Mouse (Mus musculus) lung, postnatal 25 days (tissue): ENCODE results near the gene Acta2.

Experiments used
- DNase-seq: peaks from one replicate; pipeline ENCODE4 v3.0.0; 2022; ENCODE audit warnings: low spot score

Gene Acta2

GRCm38 (mm10) chr19:34270106-34270726 lies 14.8 kb upstream of the Acta2 start:
- DNase-seq = peak; percentile 59

GRCm38 (mm10) chr19:34268991-34269390 lies 13.6 kb upstream of the Acta2 start:
- DNase-seq = no peak

DNA sequence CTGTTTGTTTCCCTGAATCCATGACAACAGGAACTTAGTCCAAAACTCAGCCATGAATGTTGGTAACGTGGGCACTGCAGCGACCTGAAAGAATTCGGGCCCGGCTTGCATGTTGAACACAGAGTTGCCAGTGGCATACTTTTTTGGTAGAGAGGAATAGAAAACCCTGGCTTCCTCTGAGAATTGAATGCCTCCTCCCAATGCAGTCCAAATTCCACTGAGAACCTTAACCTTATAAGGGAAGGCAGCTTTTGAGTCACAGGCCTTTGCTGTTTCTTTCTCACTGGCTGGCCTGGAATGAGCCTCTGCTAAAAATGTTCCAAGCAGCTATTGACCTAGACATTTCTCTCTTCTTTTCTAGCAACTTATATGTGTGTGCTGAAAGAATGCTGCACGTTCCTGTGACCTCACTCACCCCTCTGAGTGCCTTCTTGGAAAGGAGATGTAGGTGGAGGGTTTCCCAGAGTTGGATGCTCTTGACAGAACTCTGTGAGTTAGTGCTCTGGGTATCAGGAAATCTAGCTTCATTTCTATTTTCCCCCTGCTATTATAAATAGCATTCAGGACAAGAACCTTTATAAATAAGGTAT lies 10.3 kb upstream of the Acta2 start:
- DNase-seq = peak; percentile 36

DNA sequence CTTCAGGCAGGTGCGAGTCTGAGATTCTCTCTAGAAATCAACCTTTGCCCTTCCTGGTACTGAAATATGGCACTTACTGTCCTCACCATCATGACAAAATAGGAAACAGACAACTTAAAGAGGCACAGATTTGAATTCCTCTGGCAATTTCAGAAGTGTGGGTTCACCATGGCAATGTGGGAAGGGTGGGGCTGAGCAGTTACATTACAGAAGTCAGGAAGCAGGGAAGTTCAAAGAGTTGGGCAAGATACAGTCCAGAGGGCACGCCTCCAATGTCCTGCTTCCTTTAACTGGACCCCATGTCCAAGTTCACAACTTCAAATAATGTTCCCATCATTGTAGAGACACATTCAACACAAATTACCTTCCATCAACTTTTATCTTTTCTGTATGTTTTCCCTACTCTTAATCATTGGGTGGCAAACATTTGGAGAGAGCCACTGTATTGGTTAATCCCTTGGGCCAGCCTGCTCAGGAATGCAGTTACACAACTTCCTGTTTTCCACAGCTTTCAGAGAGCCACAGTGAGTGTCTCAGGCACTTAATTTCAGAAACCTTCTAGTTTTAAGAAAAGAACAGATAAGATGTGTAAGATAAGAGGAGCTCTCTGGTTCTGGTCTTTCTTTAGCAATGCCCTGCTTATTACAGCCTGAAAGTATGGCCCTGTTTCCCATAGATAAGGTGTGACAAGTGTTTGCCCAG lies 7.0 kb upstream of the Acta2 start:
- peak; percentile 47 for DNase-seq

DNA sequence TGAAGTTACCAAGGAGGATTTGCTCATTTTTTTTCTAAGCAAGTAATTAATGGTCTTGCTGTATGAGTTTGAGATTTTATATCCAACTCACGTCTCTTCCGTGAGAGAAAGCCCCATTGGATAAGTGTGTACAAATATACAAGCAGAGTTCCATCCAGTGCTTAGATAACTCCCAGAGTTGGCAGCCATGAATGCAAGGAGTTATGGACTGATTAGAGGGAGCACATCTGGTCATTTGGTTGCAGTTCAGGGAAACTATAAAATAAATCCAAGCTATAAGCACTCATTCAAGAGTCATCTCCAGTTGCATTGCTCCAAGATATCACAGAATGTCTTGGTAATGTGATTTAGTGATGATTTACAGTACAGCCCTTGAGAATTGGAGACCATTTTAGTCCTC lies 1.5 kb upstream of the Acta2 start:
- DNase-seq = no peak

GRCm38 (mm10) chr19:34256149-34256548 lies 759 bp upstream of the Acta2 start:
- no peak for DNase-seq

GRCm38 (mm10) chr19:34254101-34254879 lies 1.1 kb downstream of the Acta2 start:
- peak; percentile 44 for DNase-seq

- DNase-seq = no peak
Observed at GRCm38 (mm10) chr19:34252450-34252849, 2.9 kb downstream of the Acta2 start.

GRCm38 (mm10) chr19:34251900-34252299 lies 3.5 kb downstream of the Acta2 start:
- DNase-seq = no peak

DNA sequence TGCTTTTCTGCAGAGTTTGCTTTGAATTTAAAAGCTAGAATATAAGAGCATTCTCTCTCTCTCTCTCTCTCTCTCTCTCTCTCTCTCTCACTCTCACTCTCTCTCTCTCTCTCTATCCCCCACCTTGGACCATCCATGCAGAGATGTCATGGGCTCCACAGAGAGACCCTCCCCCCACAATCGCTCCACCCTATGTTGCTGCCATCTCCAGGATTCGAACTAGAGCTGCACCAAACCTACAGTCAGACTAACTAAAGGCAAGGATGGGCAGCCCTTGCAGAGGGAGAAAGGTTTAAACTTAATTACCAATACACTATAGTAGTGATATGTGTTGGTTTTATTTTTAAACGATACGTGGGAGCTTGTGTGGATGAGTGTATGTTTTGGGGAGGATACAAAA lies 4.8 kb downstream of the Acta2 start:
- DNase-seq = no peak

GRCm38 (mm10) chr19:34248558-34248957 lies 6.8 kb downstream of the Acta2 start:
- DNase-seq = peak; percentile 32

DNA sequence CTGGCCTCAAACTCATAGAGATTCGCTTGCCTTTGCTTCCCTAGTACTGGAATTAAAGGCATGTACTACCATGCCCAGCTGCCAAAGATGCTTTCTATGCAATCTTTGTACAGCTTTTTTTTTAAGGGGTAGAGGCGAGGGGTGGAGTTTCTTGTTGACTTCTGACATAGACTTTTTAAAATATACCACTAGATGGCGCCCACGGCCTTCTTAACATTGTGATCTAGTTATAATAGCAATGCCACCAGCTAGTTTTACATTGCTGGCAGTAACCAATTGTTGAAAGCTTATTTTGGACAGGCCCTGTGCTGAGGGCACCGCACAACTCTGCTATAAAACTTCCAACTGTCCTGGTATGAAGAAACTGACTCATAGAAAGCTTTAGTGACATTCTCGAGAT lies 11.3 kb downstream of the Acta2 start:
- peak; percentile 82 for DNase-seq

GRCm38 (mm10) chr19:34242925-34243324 lies 12.5 kb downstream of the Acta2 start:
- DNase-seq = no peak

DNA sequence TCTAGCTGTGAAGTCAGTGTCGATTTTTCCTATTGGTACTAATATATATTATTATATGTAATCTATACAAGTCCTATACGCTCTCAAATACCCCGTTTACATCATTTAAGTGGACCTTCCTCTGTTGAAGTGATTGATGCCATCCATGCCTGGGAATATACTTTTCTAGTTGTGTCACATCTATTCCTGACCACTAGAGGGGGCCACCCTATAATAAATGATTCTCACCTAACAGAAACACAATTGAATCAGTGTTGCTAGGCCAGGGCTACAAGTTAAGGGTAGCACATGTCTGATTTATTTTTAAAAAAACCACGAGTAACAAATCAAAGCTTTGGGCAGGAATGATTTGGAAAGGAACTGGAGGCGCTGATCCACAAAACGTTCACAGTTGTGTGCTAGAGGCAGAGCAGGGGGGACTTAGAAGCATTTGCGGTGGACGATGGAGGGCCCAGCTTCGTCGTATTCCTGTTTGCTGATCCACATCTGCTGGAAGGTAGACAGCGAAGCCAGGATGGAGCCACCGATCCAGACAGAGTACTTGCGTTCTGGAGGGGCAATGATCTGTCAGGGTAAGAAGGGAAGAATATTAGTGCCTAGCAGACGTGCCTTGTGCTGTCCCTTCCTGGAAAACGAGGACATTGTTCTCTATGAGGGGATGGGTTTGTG lies 14.0 kb downstream of the Acta2 start:
- peak; percentile 57 for DNase-seq

GRCm38 (mm10) chr19:34240273-34241039 lies 14.9 kb downstream of the Acta2 start:
- no peak for DNase-seq

GRCm38 (mm10) chr19:34237746-34238145 lies 17.6 kb downstream of the Acta2 start:
- no peak for DNase-seq

- no peak for DNase-seq
Observed at GRCm38 (mm10) chr19:34236049-34236448, 19.3 kb downstream of the Acta2 start.

DNA sequence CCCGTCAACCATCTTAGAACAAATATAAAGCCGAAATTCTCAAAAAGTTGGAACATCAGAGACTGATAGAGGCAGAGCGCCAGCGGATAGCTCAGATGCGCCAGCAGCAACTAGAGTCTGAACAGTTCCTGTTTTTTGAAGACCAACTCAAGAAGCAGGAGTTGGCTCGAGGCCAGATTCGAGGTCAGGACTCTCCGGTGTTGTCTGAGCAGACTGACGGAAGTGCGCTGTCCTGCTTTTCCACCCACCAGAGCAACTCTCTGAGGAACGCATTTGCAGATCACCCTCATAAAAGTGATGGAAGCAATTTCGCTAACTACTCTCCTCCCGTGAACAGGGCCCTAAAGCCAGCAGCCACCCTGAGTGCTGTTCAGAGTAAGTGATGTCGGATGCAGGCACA lies 21.4 kb downstream of the Acta2 start:
- peak; percentile 72 for DNase-seq

- no peak for DNase-seq
Observed at GRCm38 (mm10) chr19:34232326-34232725, 23.1 kb downstream of the Acta2 start.

DNA sequence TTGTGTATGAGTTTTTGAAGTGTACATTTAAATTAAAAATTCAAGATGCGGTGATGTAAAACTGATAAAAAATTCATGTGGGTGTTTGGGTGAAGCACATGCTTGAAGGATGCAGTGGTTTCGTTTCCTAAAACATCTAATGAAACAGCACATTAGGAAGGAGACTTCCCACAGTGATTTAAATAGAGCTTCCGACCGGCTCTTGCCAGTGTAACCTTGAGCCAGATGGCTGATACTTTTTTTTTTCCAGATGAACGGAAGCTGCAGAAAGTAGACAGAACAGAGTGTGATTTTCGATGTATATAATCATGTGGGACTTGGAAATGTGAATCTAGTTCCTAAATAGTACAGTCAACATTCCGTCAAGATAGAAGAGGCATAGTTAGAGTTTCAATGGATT lies 23.8 kb downstream of the Acta2 start:
- no peak for DNase-seq

GRCm38 (mm10) chr19:34222805-34223204 lies 32.6 kb downstream of the Acta2 start:
- DNase-seq = no peak
